Mouse (Mus musculus) hindbrain, embryonic 16.5 days (tissue): ENCODE data around the gene Shisal2a. TPM values are rescaled to one million over a fixed set of nuclear protein-coding genes. Genes with fewer than 3 reads are reported as not detected.
A peak's percentile ranks its signal among the peaks of the same experiment; 100 is the strongest.

Source experiments
- ATAC-seq: fragments of 200-750 bp; cut with Nextera tagmentation; 2 replicates; pipeline ENCODE4 v1.8.0; 2017; ENCODE audit warnings: moderate TSS enrichment, moderate library complexity
- H3K27ac ChIP-seq: fragments of 300-500 bp; sonication (generic); 2 replicates; pipeline ENCODE4 v1.5.1; 2014; ENCODE audit warnings: low read depth, mild to moderate bottlenecking, control low read depth, low read length, moderate library complexity
- H3K27me3 ChIP-seq: fragments of 300-500 bp; sonication (generic); replicated peaks from 2 replicates; pipeline ENCODE4 v1.6.1; 2014; ENCODE audit warnings: low read length; ENCODE audit not compliant: control insufficient read depth, insufficient read depth
- H3K36me3 ChIP-seq: fragments of 300-500 bp; sonication (generic); 2 replicates; pipeline ENCODE4 v1.6.1; 2014; ENCODE audit warnings: mild to moderate bottlenecking, low read length, moderate library complexity, mixed read lengths; ENCODE audit not compliant: control insufficient read depth, insufficient read depth
- H3K4me1 ChIP-seq: fragments of 300-500 bp; sonication (generic); 2 replicates; pipeline ENCODE4 v1.6.1; 2014; ENCODE audit warnings: low read depth, low read length; ENCODE audit not compliant: control insufficient read depth, insufficient read depth
- H3K4me2 ChIP-seq: fragments of 300-500 bp; sonication (generic); 2 replicates; pipeline ENCODE4 v1.6.1; 2014; ENCODE audit warnings: mild to moderate bottlenecking, low read length, control low read depth, moderate library complexity
- H3K4me3 ChIP-seq: fragments of 300-500 bp; sonication (generic); 2 replicates; pipeline ENCODE4 v1.5.1; 2014; ENCODE audit warnings: mild to moderate bottlenecking, low read length, control low read depth, moderate library complexity
- H3K9ac ChIP-seq: fragments of 300-500 bp; sonication (generic); 2 replicates; pipeline ENCODE4 v1.6.1; 2014; ENCODE audit warnings: low read depth, mild to moderate bottlenecking, control low read depth, low read length, moderate library complexity
- H3K9me3 ChIP-seq: fragments of 300-500 bp; sonication (generic); 2 replicates; pipeline ENCODE4 v1.6.1; 2014; ENCODE audit warnings: mild to moderate bottlenecking, low read length, moderate library complexity; ENCODE audit not compliant: control insufficient read depth
- WGBS: fragments of 180-500 bp; shearing (Covaris S2); extraction: QIAGEN DNeasy Blood & Tissue Kit; methylation state at CpG from one replicate; pipeline ENCODE4 v1.1.7; 2014; 5-methylcytosine and 5-hydroxymethylcytosine counted together
- polyA plus RNA-seq: library from polyadenylated mRNA; unstranded; fragments of >200 nt; fragmentation: Nextera tagmentation; extraction: Ambion mirVana; gene quantifications from 2 replicates; pipeline ENCODE4 v1.2.1, GENCODE M21; 2015

Shisal2a gene
- polyA plus RNA-seq, 1 experiment from 2014 or later: 5.7 TPM

DNA sequence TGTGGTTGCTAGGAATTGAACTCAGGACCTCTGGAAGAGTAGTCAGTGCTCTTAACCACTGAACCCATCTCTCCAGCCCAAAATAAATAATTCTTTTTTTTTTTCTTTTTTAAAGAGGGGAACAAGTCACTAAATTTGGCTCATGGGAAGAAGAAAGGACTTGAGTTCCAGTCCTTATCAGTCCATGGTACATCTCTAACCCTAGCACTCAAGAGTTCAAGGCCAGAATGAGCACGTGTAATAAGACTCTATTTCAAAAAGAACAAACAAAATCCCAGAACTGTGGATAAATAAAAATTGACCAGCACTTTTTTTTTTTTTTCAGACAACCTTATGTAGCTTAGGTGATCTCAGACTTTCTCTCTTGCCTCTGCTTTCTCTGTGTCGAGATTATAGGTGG is 46.4 kb downstream of the Shisal2a start:
- Histone ChIP-seq H3K4me1 (no peaks in the 10 kb centered on the region), H3K4me3 (no peak overlapping the region), H3K27me3 (no peaks in the 10 kb centered on the region), H3K9ac (no peak overlapping the region), H3K4me2 (no peak overlapping the region), H3K27ac (no peak overlapping the region), H3K9me3 (no peaks in the 10 kb centered on the region), H3K36me3 (peaks cover 12% of the 10 kb centered on the region)
- 78% methylated on average over 2 of the region's 2 CpGs for WGBS
- ATAC-seq: no peak

DNA sequence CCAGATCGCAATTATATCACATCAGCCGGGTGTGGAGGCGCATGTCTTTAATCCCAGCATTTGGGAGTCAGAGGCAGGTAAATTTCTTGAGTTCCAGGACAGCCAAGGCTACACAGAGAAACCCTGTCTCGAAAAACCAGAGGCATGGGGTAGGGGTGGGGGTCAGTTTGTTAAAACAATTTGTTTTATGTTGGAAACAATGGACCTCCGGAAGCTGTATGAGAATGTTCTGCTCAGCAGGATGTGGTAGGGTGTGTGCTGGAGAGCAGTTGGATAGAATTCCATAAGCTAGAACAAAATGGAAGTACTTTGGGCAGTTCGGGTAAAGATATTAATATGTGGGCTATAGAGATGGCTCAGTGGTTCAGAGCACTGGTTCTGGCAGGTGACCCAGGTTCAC is 47.7 kb downstream of the Shisal2a start:
- 90% methylated on average over 6 of the region's 6 CpGs for WGBS
- H3K4me2 ChIP-seq: no peak overlapping the region
- no peak overlapping the region for H3K4me3 ChIP-seq
- H3K9me3 ChIP-seq: no peaks in the 10 kb centered on the region
- no peak for ATAC-seq
- H3K9ac ChIP-seq: no peak overlapping the region
- H3K27me3 ChIP-seq: no peaks in the 10 kb centered on the region
- peaks cover 12% of the 10 kb centered on the region for H3K36me3 ChIP-seq
- no peak overlapping the region for H3K27ac ChIP-seq
- H3K4me1 ChIP-seq: no peaks in the 10 kb centered on the region

DNA sequence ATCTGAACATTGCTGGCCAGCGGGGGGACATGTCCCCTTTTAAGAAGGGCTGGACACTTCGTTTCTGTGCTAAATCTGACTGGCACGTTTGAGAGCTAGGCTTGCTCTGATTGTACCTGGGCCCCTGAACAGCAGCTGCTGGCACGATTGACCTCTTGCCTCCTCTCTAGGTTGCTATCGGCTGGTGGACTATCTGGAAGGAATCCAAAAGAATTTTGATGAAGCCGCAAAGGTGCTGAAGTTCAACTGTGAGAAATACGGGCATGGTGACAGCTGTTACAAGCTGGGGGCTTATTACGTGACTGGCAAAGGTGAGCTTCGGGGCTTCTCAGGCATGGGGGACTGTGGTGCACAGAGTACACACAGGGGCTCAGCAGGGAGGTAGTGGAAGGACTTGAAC is 51.1 kb downstream of the Shisal2a start:
- WGBS: 84% methylated on average over 9 of the region's 9 CpGs

GRCm38 (mm10) chr4:108329840-108330239 is 53.3 kb downstream of the Shisal2a start:
- Histone ChIP-seq H3K9ac (no peak overlapping the region), H3K9me3 (no peaks in the 10 kb centered on the region), H3K27me3 (no peaks in the 10 kb centered on the region), H3K4me2 (no peak overlapping the region), H3K4me3 (no peak overlapping the region), H3K27ac (no peak overlapping the region), H3K4me1 (peaks cover 12% of the 10 kb centered on the region), H3K36me3 (no peaks in the 10 kb centered on the region)
- ATAC-seq: no peak
- WGBS: 95% methylated on average over 6 of the region's 6 CpGs

More for the DNA sequence above, 51.1 kb downstream of the Shisal2a start:
- H3K4me1 ChIP-seq: peaks cover 9% of the 10 kb centered on the region
- no peak for ATAC-seq
- H3K36me3 ChIP-seq: peaks cover 6% of the 10 kb centered on the region; the same call in 1 of the 2 replicates
- H3K4me3 ChIP-seq: no peak overlapping the region
- no peak overlapping the region for H3K9ac ChIP-seq
- H3K9me3 ChIP-seq: no peaks in the 10 kb centered on the region
- no peak overlapping the region for H3K4me2 ChIP-seq
- H3K27ac ChIP-seq: no peak overlapping the region
- no peaks in the 10 kb centered on the region for H3K27me3 ChIP-seq

- H3K4me3 ChIP-seq: peak within 1 kb of the TSS; percentile 76
- H3K4me2 ChIP-seq: peak within 1 kb of the TSS; percentile 70
- ATAC-seq: peak; percentile 95
Measured at GRCm38 (mm10) chr4:108327730-108328484, 55.2 kb downstream of the Shisal2a start, which contains the start of gene Coa7. Gene Coa7 (plus strand): TSS chr4:108328140.

GRCm38 (mm10) chr4:108327071-108327579 is 56.0 kb downstream of the Shisal2a start:
- Histone ChIP-seq H3K4me3 (peak overlapping the region; percentile 76), H3K27ac (peak overlapping the region; percentile 94), H3K36me3 (no peaks in the 10 kb centered on the region), H3K4me2 (peak overlapping the region; percentile 70), H3K9me3 (no peaks in the 10 kb centered on the region), H3K27me3 (no peaks in the 10 kb centered on the region), H3K4me1 (peaks cover 12% of the 10 kb centered on the region), H3K9ac (peak overlapping the region; percentile 68)
- peak; percentile 43 for ATAC-seq
- 38% methylated on average over 6 of the region's 6 CpGs for WGBS

More at GRCm38 (mm10) chr4:108327730-108328484, 55.2 kb downstream of the Shisal2a start, which contains the start of gene Coa7:
- H3K9ac ChIP-seq: peak within 1 kb of the TSS; percentile 77
- peak within 1 kb of the TSS; percentile 94 for H3K27ac ChIP-seq
- H3K27me3 ChIP-seq: no peaks in the 10 kb centered on the region
- peaks cover 12% of the 10 kb centered on the region for H3K4me1 ChIP-seq
- no peaks in the 10 kb centered on the region for H3K36me3 ChIP-seq
- H3K9me3 ChIP-seq: no peaks in the 10 kb centered on the region
- WGBS: under 1% methylated on average over 45 of the region's 45 CpGs

DNA sequence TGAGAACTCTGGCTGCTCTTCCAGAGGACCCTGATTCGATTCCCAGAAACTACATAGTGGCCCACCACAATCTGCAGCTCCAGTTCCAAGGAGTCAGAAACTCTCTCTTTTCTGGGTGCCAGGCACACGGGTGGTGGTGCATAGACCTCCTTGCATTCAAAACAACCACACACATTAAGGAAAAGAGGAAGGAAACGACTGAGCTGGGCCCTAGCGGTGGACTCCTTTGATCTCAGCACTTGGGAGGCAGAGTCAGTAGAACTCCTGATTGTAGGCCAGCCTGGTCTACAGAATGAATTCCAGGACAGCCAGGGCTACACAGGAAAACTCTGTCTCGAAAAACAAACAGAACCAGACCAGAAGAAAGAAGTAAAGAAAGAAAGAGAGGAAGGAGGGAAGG is 59.6 kb downstream of the Shisal2a start:
- Histone ChIP-seq H3K4me1 (peaks cover 9% of the 10 kb centered on the region), H3K36me3 (no peaks in the 10 kb centered on the region), H3K27ac (no peak overlapping the region), H3K27me3 (no peaks in the 10 kb centered on the region), H3K4me3 (no peak overlapping the region), H3K4me2 (no peak overlapping the region), H3K9me3 (no peaks in the 10 kb centered on the region), H3K9ac (no peak overlapping the region)
- no peak for ATAC-seq
- 69% methylated on average over 5 of the region's 5 CpGs for WGBS

DNA sequence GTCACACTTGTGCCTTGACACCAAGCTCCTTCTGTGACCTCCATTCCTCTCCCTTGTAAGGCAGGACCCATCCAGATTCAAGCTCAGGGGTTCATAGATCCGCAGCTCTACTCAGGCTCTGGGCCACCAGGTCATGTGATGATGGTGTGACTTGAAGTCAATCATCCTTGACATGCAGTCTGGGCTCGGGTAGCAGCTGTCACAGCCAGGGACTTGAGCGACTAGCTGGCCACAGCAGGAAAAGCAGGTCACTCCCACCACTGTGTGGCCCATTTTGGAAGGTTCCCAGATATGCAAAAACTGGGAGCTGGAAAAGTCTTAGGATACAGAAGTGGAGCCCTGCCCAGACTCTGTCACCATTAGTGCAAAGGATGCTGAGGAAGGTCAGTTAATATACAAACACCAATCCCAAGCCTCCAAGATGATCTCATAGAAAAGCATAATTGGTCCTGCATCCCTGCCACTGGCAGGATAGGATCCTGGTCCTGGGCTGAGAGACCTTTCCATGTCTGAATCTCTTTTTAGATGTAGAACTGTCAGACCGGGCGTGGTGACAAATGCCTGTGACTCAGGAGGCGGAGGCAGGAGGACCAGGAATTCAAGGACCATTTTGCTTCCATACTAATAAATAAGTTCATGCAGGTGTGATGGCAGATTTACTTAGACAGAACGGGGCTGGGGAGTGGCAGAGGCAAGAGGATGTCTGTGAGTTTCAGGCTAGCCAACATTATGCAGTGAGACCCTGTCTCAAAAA is 62.3 kb downstream of the Shisal2a start:
- no peak for ATAC-seq
- Histone ChIP-seq H3K36me3 (no peaks in the 10 kb centered on the region), H3K9me3 (no peaks in the 10 kb centered on the region), H3K4me2 (no peak overlapping the region), H3K4me3 (no peak overlapping the region), H3K27ac (no peak overlapping the region), H3K4me1 (no peaks in the 10 kb centered on the region), H3K27me3 (no peaks in the 10 kb centered on the region), H3K9ac (no peak overlapping the region)
- 83% methylated on average over 7 of the region's 7 CpGs for WGBS

GRCm38 (mm10) chr4:108319747-108320146 is 63.4 kb downstream of the Shisal2a start:
- no peak overlapping the region for H3K27ac ChIP-seq
- no peak for ATAC-seq
- H3K4me2 ChIP-seq: no peak overlapping the region
- no peaks in the 10 kb centered on the region for H3K9me3 ChIP-seq
- no peaks in the 10 kb centered on the region for H3K27me3 ChIP-seq
- 75% methylated on average over 6 of the region's 6 CpGs for WGBS
- no peaks in the 10 kb centered on the region for H3K36me3 ChIP-seq
- no peak overlapping the region for H3K9ac ChIP-seq
- H3K4me1 ChIP-seq: no peaks in the 10 kb centered on the region
- H3K4me3 ChIP-seq: no peak overlapping the region
